Mouse (Mus musculus) embryonic facial prominence, embryonic 11.5 days (tissue): Measurements from ENCODE around the gene Rpl27. TPM values are rescaled to one million over a fixed set of nuclear protein-coding genes. Genes with fewer than 3 reads are reported as not detected.
"Not testable (repeated sequence)": the region's sequence is repeated elsewhere in the genome, so short reads cannot be mapped to it uniquely, and the experiment has no call there.

ENCODE experiments used
- ATAC-seq: fragments of 200-750 bp; cut with Nextera tagmentation; replicated peaks from 2 replicates; pipeline ENCODE4 v1.8.0; 2017; ENCODE audit warnings: low read depth; ENCODE audit not compliant: insufficient number of reproducible peaks, low FRiP score, low TSS enrichment
- DNase-seq: peaks from one replicate; pipeline ENCODE4 v3.0.0-alpha.2; 2015; ENCODE audit warnings: low spot score
- H3K27ac ChIP-seq: fragments of 300-500 bp; sonication (generic); replicated peaks from 2 replicates; pipeline ENCODE4 v1.5.1; 2014; ENCODE audit warnings: mild to moderate bottlenecking, low read depth, low read length, control low read depth
- H3K27me3 ChIP-seq: fragments of 300-500 bp; sonication (generic); 2 replicates; pipeline ENCODE4 v1.6.1; 2014; ENCODE audit warnings: mild to moderate bottlenecking, low read length, moderate library complexity, mixed read lengths; ENCODE audit not compliant: control insufficient read depth, insufficient read depth
- H3K36me3 ChIP-seq: fragments of 300-500 bp; sonication (generic); replicated peaks from 2 replicates; pipeline ENCODE4 v1.6.1; 2014; ENCODE audit warnings: low read depth, mild to moderate bottlenecking, low read length, moderate library complexity, mixed read lengths; ENCODE audit not compliant: control insufficient read depth, insufficient read depth
- H3K4me1 ChIP-seq: fragments of 300-500 bp; sonication (generic); 2 replicates; pipeline ENCODE4 v1.6.1; 2014; ENCODE audit warnings: low read length, mixed read lengths; ENCODE audit not compliant: control insufficient read depth, insufficient read depth
- H3K4me2 ChIP-seq: fragments of 300-500 bp; sonication (generic); 2 replicates; pipeline ENCODE4 v1.6.1; 2014; ENCODE audit warnings: low read depth, mild to moderate bottlenecking, control low read depth, low read length, moderate library complexity
- H3K4me3 ChIP-seq: fragments of 300-500 bp; sonication (generic); 2 replicates; pipeline ENCODE4 v1.5.1; 2014; ENCODE audit warnings: low read depth, low read length, control low read depth
- H3K9ac ChIP-seq: fragments of 300-500 bp; sonication (generic); replicated peaks from 2 replicates; pipeline ENCODE4 v1.6.1; 2014; ENCODE audit warnings: mild to moderate bottlenecking, control low read depth, low read length
- H3K9me3 ChIP-seq: fragments of 300-500 bp; sonication (generic); replicated peaks from 2 replicates; pipeline ENCODE4 v1.6.1; 2016; ENCODE audit warnings: mild to moderate bottlenecking, low read length, inconsistent platforms, mixed read lengths; ENCODE audit not compliant: control insufficient read depth
- WGBS: fragments of 180-500 bp; shearing (Covaris S2); extraction: QIAGEN DNeasy Blood & Tissue Kit; methylation state at CpG from one replicate; pipeline ENCODE4 v1.1.7; 2014; 5-methylcytosine and 5-hydroxymethylcytosine counted together
- polyA plus RNA-seq: library from polyadenylated mRNA; unstranded; fragments of >200 nt; fragmentation: Nextera tagmentation; extraction: Ambion mirVana; gene quantifications from 2 replicates; pipeline ENCODE4 v1.2.1, GENCODE M21; 2014

Rpl27 gene
- polyA plus RNA-seq, 1 experiment from 2014 or later = 435 TPM

DNA sequence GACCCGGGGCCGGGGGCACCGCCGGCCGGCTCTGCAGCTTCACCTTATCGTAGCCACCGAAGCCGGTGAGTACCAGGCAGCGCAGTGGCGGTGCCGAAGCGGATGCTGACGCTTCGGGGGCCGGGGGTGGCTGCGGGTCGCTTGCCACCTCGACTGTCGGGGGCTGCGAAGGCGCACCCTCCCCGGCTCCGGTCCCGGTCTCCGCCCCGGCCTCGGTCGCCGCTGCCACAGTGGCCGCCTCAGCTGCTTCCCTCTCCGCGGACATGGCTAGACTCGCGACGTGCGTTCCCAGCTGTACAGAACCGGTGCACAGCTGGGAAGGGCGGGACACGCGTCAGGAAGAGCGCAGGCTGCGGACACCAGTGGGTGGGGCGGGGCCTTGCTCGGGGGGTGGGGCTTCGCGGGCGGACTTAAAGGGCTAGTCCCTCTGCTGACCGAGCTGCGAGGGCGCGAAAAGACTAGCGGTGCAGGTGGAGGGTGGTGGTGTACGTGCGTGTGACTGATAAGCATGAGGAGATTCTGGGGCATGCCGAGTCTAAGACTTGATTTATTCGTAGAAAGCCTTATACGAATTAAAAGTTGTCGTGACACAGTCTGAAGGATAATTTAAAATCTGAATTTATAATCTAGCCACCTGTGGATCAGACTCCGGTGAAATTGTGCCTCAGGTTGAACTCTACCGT, 23.9 kb downstream of the Rpl27 start, which contains the start of gene Vat1:
Gene Vat1 (minus strand): TSS at position 362 of the 683 bp plus-strand sequence.
- Histone ChIP-seq H3K9ac (peak within 1 kb of the TSS; percentile 65), H3K27ac (0 out of 2 replicates have a peak within 1 kb of the TSS, but pooled peaks have one; percentile 52), H3K4me3 (peak within 1 kb of the TSS; percentile 73), H3K9me3 (no peaks in the 10 kb centered on the region), H3K36me3 (no peaks in the 10 kb centered on the region), H3K4me2 (peak within 1 kb of the TSS; percentile 98), H3K27me3 (no peaks in the 10 kb centered on the region), H3K4me1 (peaks cover 9% of the 10 kb centered on the region; the same call in 1 of the 2 replicates)
- peak; percentile 71 for DNase-seq
- ATAC-seq = 0 out of 2 replicates have a peak, but pooled peaks have one; percentile 17
- WGBS = 2% methylated on average over 59 of the region's 60 CpGs

DNA sequence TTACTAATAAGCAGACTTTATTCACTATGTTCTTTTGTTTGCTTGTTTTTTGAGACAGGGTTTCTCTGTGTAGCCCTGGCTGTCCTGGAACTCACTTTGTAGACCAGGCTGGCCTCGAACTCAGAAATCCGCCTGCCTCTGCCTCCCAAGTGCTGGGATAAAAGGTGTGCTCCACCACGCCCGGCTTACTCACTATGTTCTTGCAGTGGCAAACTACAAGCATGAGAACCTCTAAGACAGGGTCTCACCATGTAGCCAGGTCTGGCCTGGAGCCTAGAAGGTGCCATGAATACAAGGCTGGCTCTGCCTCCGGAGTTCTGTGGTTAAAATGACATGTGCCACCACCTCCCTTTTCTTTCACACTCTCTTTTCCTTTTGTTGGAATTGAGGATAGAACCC, 24.5 kb downstream of the Rpl27 start:
- not testable (repeated sequence) for H3K36me3 ChIP-seq, H3K27me3 ChIP-seq, DNase-seq, H3K4me3 ChIP-seq, H3K27ac ChIP-seq, H3K9ac ChIP-seq, ATAC-seq, H3K9me3 ChIP-seq, H3K4me1 ChIP-seq
- peak overlapping the region; percentile 98; the same call in 1 of the 2 replicates for H3K4me2 ChIP-seq
- 61% methylated on average over 5 of the region's 5 CpGs for WGBS

DNA sequence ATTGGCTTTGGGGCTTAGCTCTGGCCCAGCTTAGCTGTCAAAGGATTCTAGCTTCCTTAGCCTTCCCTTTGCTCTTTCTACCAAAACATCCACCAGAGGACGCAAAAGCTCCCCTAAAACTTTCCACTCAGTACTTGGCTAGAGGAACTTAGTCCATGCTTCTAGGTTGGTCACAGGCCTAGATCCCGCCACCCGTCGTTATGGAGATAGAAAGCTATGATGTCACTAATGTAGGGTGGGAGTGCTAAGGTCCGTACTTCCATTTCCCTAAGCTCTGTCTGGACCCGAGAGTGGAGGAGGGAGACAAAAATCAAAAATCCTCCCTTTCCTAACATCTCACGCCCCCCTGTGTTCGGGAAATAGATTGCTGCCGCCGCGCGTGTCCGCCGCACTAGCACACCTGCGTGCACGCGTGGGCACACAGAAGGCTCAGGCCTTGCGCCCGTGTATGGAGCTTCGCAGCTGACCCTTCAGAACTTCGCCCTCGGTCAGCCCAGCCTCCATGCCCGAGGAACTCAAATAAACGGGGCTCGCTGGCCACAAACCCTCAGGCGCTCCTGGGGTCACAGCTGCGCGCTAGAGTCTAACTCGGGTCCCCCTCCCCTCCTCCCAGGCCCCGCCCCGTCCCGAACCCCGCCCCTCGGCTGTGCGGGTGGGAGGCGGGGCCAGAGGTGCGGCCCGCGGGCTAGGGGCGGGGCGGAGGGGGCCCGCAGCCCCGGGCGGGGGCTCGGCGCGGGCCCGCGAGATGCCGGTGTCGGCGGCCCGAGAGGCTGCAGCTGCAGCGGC, 25.6 kb downstream of the Rpl27 start:
- peak; percentile 87 for DNase-seq
- peak overlapping the region; percentile 70 for H3K4me3 ChIP-seq
- WGBS = under 1% methylated on average over 37 of the region's 54 CpGs
- peak; percentile 46 for ATAC-seq
- H3K36me3 ChIP-seq = no peaks in the 10 kb centered on the region
- H3K9ac ChIP-seq = peak overlapping the region; percentile 72
- peak overlapping the region; percentile 76 for H3K4me2 ChIP-seq
- no peaks in the 10 kb centered on the region for H3K27me3 ChIP-seq
- H3K9me3 ChIP-seq = no peaks in the 10 kb centered on the region
- H3K27ac ChIP-seq = no peak overlapping the region; the same call in 1 of the 2 replicates
- H3K4me1 ChIP-seq = peaks cover 5% of the 10 kb centered on the region; the same call in 1 of the 2 replicates

DNA sequence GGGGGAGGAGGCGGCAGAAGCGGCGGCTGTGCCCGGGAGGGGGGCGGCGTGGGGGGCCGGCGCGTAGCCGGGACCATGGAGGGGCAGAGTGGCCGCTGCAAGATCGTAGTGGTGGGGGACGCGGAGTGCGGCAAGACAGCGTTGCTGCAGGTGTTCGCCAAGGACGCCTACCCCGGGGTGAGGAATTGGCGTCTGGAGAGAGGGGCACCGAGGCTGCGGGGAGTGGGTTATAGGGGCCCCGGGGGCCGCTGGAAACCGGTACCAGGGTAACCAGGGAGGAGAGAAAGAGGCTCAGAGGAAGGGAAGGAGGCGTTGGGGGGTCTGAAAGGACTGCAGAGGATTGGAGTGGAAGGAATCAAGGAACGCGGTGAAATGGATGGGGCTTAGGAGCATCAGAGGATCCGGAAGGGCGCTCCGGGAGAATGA, 26.2 kb downstream of the Rpl27 start:
- H3K9ac ChIP-seq = peak overlapping the region; percentile 72
- under 1% methylated on average over 29 of the region's 31 CpGs for WGBS
- peaks cover 5% of the 10 kb centered on the region; the same call in 1 of the 2 replicates for H3K4me1 ChIP-seq
- H3K4me3 ChIP-seq = peak overlapping the region; percentile 70
- H3K27me3 ChIP-seq = no peaks in the 10 kb centered on the region
- H3K36me3 ChIP-seq = no peaks in the 10 kb centered on the region
- peak overlapping the region; percentile 76 for H3K4me2 ChIP-seq
- no peaks in the 10 kb centered on the region for H3K9me3 ChIP-seq
- H3K27ac ChIP-seq = peak overlapping the region; percentile 8; the same call in 1 of the 2 replicates
- peak; percentile 20 for ATAC-seq
- DNase-seq = peak; percentile 39

- peaks cover 5% of the 10 kb centered on the region; the same call in 1 of the 2 replicates for H3K4me1 ChIP-seq
- DNase-seq = no peak
- peak overlapping the region; percentile 70 for H3K4me3 ChIP-seq
- no peaks in the 10 kb centered on the region for H3K27me3 ChIP-seq
- WGBS = 4% methylated on average over 13 of the region's 13 CpGs
- no peaks in the 10 kb centered on the region for H3K36me3 ChIP-seq
- no peak; the same call in 1 of the 2 replicates for ATAC-seq
- H3K9me3 ChIP-seq = no peaks in the 10 kb centered on the region
- peak overlapping the region; percentile 76 for H3K4me2 ChIP-seq
- 0 out of 2 replicates have a peak overlapping the region, but pooled peaks have one; percentile 8 for H3K27ac ChIP-seq
- H3K9ac ChIP-seq = peak overlapping the region; percentile 72
Observed at GRCm38 (mm10) chr11:101468731-101469130, 26.6 kb downstream of the Rpl27 start.

DNA sequence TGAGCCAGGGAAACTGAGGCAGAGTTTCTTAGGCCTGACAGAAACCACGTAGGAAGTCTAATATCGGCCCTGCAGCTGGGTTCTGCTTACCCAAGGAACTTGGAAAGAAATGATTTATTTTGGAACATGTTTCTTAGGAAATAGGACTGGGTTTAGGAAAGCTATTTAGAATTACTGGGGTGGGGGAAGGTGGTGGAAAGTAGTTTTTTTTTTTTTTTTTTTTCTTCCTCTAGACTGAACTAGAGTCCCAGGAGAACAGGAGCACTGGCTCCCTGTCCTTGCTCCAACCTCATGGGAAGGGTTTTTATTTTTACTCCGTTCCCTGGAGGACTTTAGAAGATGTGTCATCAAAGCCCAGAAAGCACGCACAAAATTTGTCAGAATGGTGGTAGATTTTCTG, 27.1 kb downstream of the Rpl27 start:
- no peak for DNase-seq
- Histone ChIP-seq H3K4me3 (peak overlapping the region; percentile 70), H3K9me3 (no peaks in the 10 kb centered on the region), H3K27ac (no peak overlapping the region), H3K9ac (peak overlapping the region; percentile 72; the same call in 1 of the 2 replicates), H3K36me3 (no peaks in the 10 kb centered on the region), H3K4me1 (peaks cover 5% of the 10 kb centered on the region; the same call in 1 of the 2 replicates), H3K4me2 (peak overlapping the region; percentile 76), H3K27me3 (no peaks in the 10 kb centered on the region)
- 73% methylated on average over 4 of the region's 4 CpGs for WGBS
- ATAC-seq = no peak

DNA sequence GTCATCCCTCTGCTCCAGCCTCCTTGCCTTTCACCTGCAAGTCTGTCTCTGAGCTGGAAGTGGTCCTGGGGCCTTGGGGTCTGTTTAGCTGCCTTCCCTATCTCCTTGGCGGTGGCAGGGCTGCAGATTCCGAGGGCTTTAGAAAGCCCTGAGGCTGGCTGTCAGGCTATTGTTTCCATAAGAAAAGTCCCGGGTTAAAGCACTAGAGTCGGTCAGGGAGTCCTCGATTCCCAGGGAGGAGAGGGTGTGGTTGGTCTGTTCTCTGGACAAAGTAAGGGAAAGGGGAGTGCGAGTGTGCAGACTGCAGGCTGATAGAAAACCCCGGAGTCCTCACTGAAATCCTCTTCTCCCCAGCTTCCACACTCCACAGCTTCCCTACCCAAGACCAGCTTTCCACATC, 28.1 kb downstream of the Rpl27 start:
- WGBS = 25% methylated on average over 7 of the region's 7 CpGs
- no peaks in the 10 kb centered on the region for H3K36me3 ChIP-seq
- H3K27ac ChIP-seq = no peak overlapping the region
- H3K9me3 ChIP-seq = no peaks in the 10 kb centered on the region
- DNase-seq (no peak), ATAC-seq (no peak)
- no peaks in the 10 kb centered on the region for H3K27me3 ChIP-seq
- no peak overlapping the region for H3K4me3 ChIP-seq
- H3K4me1 ChIP-seq = no peaks in the 10 kb centered on the region; the same call in 1 of the 2 replicates
- H3K4me2 ChIP-seq = no peak overlapping the region
- no peak overlapping the region for H3K9ac ChIP-seq
